ENCODE assay signal across 9 mouse cellular contexts in genomic region chrX:48053743-48054142, GRCm38 (mm10). TPM values are rescaled to one million over a fixed set of nuclear protein-coding genes. Genes with fewer than 3 reads are reported as not detected.
A peak's percentile ranks its signal among the peaks of the same experiment; 100 is the strongest.
DNase-seq lines count a peak whose midpoint lies in the region; ATAC-seq and TF ChIP-seq lines count a peak whose summit lies in the region.
"Had no signal": no experiment of that assay in that cellular context is flagged by ENCODE, and none has a peak within 500 bp of the region (broad histone marks: within the 10 kb centered on the region; RNA-seq: fewer than 3 reads in every experiment).

No protein-coding gene starts in this region.

- peak; percentile 27; the same call in 1 of the 2 replicates for ATAC-seq in granulocyte monocyte progenitor cell, adult 5-6 weeks (replicated peaks; ENCODE audit: poor library complexity, severe bottlenecking)
- ATAC-seq in liver, embryonic 14.5 days (ENCODE audit: insufficient read depth) = no peak

- peak overlapping the region; percentile 50 for H3K4me3 ChIP-seq in layer of hippocampus, adult 2 months
- no peak overlapping the region for H3K4me3 ChIP-seq in liver, embryonic 14.5 days (ENCODE audit: insufficient read depth in 1 of 2, low read depth in 2 of 2, low read length in 2 of 2)
- peak overlapping the region; percentile 52; the same call in 1 of the 2 replicates for H3K4me3 ChIP-seq in olfactory bulb, adult 2 months (ENCODE audit: insufficient read depth, low read depth, low read length)

- TF ChIP-seq EP300 in liver, embryonic 14.5 days (IDR thresholded peaks at IDR 0.05; ENCODE audit: low read depth) = no peak

- no peak for DNase-seq in layer of hippocampus, adult 2 months (ENCODE audit: low spot score in 2 of 2)
- no peak for DNase-seq in layer of hippocampus, postnatal 14 days (ENCODE audit: low spot score in 2 of 2)
- DNase-seq in liver, embryonic 14.5 days (ENCODE audit: low read depth in 3 of 3, low spot score in 3 of 3) = no peak
- DNase-seq in right cerebral cortex, postnatal 36 days (ENCODE audit: low spot score in 2 of 2) = no peak
- no peak for DNase-seq in cerebellum, adult 9-11 months
- DNase-seq in gastrocnemius, postnatal 14 days = no peak

- TF ChIP-seq CTCF in layer of hippocampus, adult 2 months (conservative IDR thresholded peaks at IDR 0.05) = no peak
- TF ChIP-seq CTCF in liver, embryonic 14.5 days (IDR thresholded peaks at IDR 0.05; ENCODE audit: low read depth) = no peak
- TF ChIP-seq CTCF in olfactory bulb, adult 2 months (IDR thresholded peaks at IDR 0.05; ENCODE audit: insufficient read depth, low read depth, low read length) = no peak

- peak overlapping the region; percentile 83 for H3K27ac ChIP-seq in layer of hippocampus, adult 2 months
- no peak overlapping the region for H3K27ac ChIP-seq in liver, embryonic 14.5 days
- no peak overlapping the region for H3K27ac ChIP-seq in olfactory bulb, adult 2 months (ENCODE audit: insufficient read depth, low read depth, low read length)

- no peaks in the 10 kb centered on the region for H3K27me3 ChIP-seq in liver, embryonic 14.5 days (ENCODE audit: control insufficient read depth, insufficient read depth, low read length)

- H3K4me2 ChIP-seq in liver, embryonic 14.5 days (ENCODE audit: low read depth) = peak overlapping the region; percentile 42

- no peak overlapping the region for H3K9ac ChIP-seq in liver, embryonic 14.5 days (replicated peaks)

- H3K9me3 ChIP-seq in liver, embryonic 14.5 days (ENCODE audit: control insufficient read depth, low read length) = no peaks in the 10 kb centered on the region

- 38% methylated on average over 3 of the region's 3 CpGs for WGBS in liver, embryonic 14.5 days (ENCODE audit: insufficient replicate concordance)
- WGBS in olfactory bulb, adult 2 months = 47% methylated on average over 3 of the region's 3 CpGs

- H3K36me3 ChIP-seq in liver, embryonic 14.5 days (replicated peaks; ENCODE audit: control insufficient read depth, insufficient read depth, low read depth) = no peaks in the 10 kb centered on the region

- intact Hi-C loops in gastrocnemius, postnatal 14 days (cut with DNase I; ENCODE audit: low total_unique reads) = no loop called here

- no peak for TF ChIP-seq POLR2A in olfactory bulb, adult 2 months (IDR thresholded peaks at IDR 0.05; ENCODE audit: insufficient read depth, low read depth, low read length)

- no peaks in the 10 kb centered on the region for H3K4me1 ChIP-seq in liver, embryonic 14.5 days (replicated peaks; ENCODE audit: control insufficient read depth in 2 of 2, insufficient read depth in 2 of 2, low read length in 1 of 2)
- H3K4me1 ChIP-seq in olfactory bulb, adult 2 months (ENCODE audit: control insufficient read depth, insufficient read depth, low read length) = peaks cover 3% of the 10 kb centered on the region; the same call in 1 of the 2 replicates

RNA-seq across cellular contexts. Expression of gene Apln, which starts 19.1 kb away (rescaled TPM):
- 10 to 100 TPM; 12.2 to 15.4 TPM for total RNA-seq in layer of hippocampus, adult 2 months (2021)
- 10 to 100 TPM; 14.3 to 15.6 TPM for total RNA-seq in layer of hippocampus, postnatal 14 days (2021)
- 1.4 and 1.7 TPM in 2 replicates for total RNA-seq in granulocyte monocyte progenitor cell, adult 5-6 weeks (2014; fragmentation: Nextera tagmentation)
- total RNA-seq in granulocyte monocyte progenitor cell, adult 5-6 weeks (2017) = 0.62 and 1.6 TPM in 2 replicates
- 0.08 and 0.09 TPM in 2 replicates for polyA plus RNA-seq in liver, embryonic 14.5 days (2012; rRNA removed)
- polyA plus RNA-seq in liver, embryonic 14.5 days (2014; fragmentation: Nextera tagmentation; extraction: Ambion mirVana) = 0.04 TPM in 1 of 2 replicates, not detected in the other
- not detected in 2 replicates for polyA plus RNA-seq in olfactory bulb, adult 2 months (2012; ENCODE audit: insufficient read depth, insufficient read length, low replicate concordance, missing spikeins)
- total RNA-seq in gastrocnemius, postnatal 14 days (2021) = 10 to 100 TPM in 1 of 2 experiments, 1 to 10 TPM in 1; 9.1 to 16.8 TPM

RNA-seq across cellular contexts. Expression of gene Xpnpep2, which starts 54.8 kb away (rescaled TPM):
- under 1 TPM; 0.29 to 0.49 TPM for total RNA-seq in layer of hippocampus, adult 2 months (2021)
- under 1 TPM; 0.43 to 0.83 TPM for total RNA-seq in layer of hippocampus, postnatal 14 days (2021)
- total RNA-seq in granulocyte monocyte progenitor cell, adult 5-6 weeks (2014; fragmentation: Nextera tagmentation) = not detected in 2 replicates
- not detected in 2 replicates for total RNA-seq in granulocyte monocyte progenitor cell, adult 5-6 weeks (2017)
- 0.01 TPM in 1 of 2 replicates, not detected in the other for polyA plus RNA-seq in liver, embryonic 14.5 days (2012; rRNA removed)
- polyA plus RNA-seq in liver, embryonic 14.5 days (2014; fragmentation: Nextera tagmentation; extraction: Ambion mirVana) = 0.23 TPM in 1 of 2 replicates, not detected in the other
- not detected in 2 replicates for polyA plus RNA-seq in olfactory bulb, adult 2 months (2012; ENCODE audit: insufficient read depth, insufficient read length, low replicate concordance, missing spikeins)
- 1 to 10 TPM in 1 of 2 experiments, under 1 TPM in 1; 0.49 to 1.7 TPM for total RNA-seq in gastrocnemius, postnatal 14 days (2021)
- total RNA-seq: common myeloid progenitor, adult 5-6 weeks had no signal

Comparison
In these comparisons a context has a peak if more than half of its experiments do, and no peak if none do; other contexts are left out.
1. H3K4me3 ChIP-seq: peak in layer of hippocampus, adult 2 months (single experiment) and olfactory bulb, adult 2 months (single experiment); none in liver, embryonic 14.5 days (0 of 2).